ENCODE assay signal across 11 mouse cellular contexts in the genomic region with DNA sequence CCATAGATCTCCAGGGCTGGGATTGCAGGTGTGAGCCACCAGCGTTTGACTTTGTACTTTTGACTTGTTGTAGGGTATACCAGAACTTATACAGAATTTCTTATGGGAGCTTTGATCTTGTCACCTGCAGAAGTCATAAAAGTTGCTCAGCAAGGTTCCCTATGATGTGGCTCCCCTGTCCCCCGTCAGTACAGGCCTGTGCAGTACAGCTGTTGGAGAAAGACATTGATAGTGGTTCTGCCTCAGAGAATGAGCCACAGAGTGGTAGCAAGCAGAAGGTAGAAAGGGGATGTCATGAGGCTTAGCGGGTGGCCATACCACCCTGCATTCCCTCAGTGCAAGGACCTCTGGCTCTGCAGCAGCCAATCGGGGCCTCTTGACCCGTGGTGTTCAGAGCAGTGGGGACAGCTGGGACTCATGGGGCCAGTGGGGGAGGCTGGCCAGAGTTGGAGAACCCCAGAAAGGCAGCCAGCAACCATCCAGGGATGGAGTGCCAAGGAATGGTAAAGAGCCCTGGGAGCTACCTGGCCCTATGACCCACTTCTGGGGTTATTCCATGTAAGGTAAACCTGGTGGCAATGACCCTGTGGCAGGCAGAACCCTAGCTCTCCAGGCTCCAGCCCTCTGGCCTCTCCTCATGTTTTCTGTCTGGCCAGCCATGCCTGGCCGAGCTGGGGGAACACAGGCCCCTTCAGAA. TPM values are rescaled to one million over a fixed set of nuclear protein-coding genes. Genes with fewer than 3 reads are reported as not detected.
DNase-seq lines count a peak whose midpoint lies in the region; ATAC-seq and TF ChIP-seq lines count a peak whose summit lies in the region.
"Had no signal": no experiment of that assay in that cellular context is flagged by ENCODE, and none has a peak within 500 bp of the region (broad histone marks: within the 10 kb centered on the region; RNA-seq: fewer than 3 reads in every experiment).

No protein-coding gene starts in this region.

- no peak overlapping the region for H3K4me3 ChIP-seq in heart, embryonic 10.5 days
- no peak overlapping the region for H3K4me3 ChIP-seq in testis, adult 2 months (ENCODE audit: control insufficient read depth, low read depth, low read length)
- no peak overlapping the region for H3K4me3 ChIP-seq in midbrain, embryonic 13.5 days (replicated peaks)

- peaks cover 53% of the 10 kb centered on the region for H3K27me3 ChIP-seq in heart, embryonic 10.5 days (ENCODE audit: insufficient read depth, poor library complexity, severe bottlenecking)
- no peaks in the 10 kb centered on the region for H3K27me3 ChIP-seq in testis, adult 2 months (ENCODE audit: control insufficient read depth, insufficient read depth, low read length)
- H3K27me3 ChIP-seq in midbrain, embryonic 13.5 days: no peaks in the 10 kb centered on the region; the same call in 1 of the 2 replicates

- no peaks in the 10 kb centered on the region for H3K36me3 ChIP-seq in heart, embryonic 10.5 days
- no peaks in the 10 kb centered on the region for H3K36me3 ChIP-seq in testis, adult 2 months (ENCODE audit: control insufficient read depth, insufficient read depth, low read length)
- no peaks in the 10 kb centered on the region for H3K36me3 ChIP-seq in midbrain, embryonic 13.5 days

- H3K9me3 ChIP-seq in heart, embryonic 10.5 days: no peaks in the 10 kb centered on the region
- no peaks in the 10 kb centered on the region for H3K9me3 ChIP-seq in midbrain, embryonic 13.5 days

- DNase-seq in heart, embryonic 10.5 days (ENCODE audit: low spot score): no peak
- DNase-seq in heart, adult 18-20 months: no peak
- DNase-seq in testis, postnatal 10 days (ENCODE audit: low spot score): no peak
- DNase-seq in urinary bladder, postnatal 25 days (ENCODE audit: low spot score): no peak
- DNase-seq in layer of hippocampus, postnatal 10 days (ENCODE audit: low spot score in 2 of 2): no peak
- DNase-seq in cerebellum, postnatal 10 days: no peak

- no peak overlapping the region for H3K9ac ChIP-seq in midbrain, embryonic 13.5 days (replicated peaks)

- peaks cover 30% of the 10 kb centered on the region for H3K4me1 ChIP-seq in heart, embryonic 10.5 days
- H3K4me1 ChIP-seq in testis, adult 2 months (ENCODE audit: control insufficient read depth, insufficient read depth, low read length): peaks cover 2% of the 10 kb centered on the region; the same call in 1 of the 2 replicates
- peaks cover 66% of the 10 kb centered on the region for H3K4me1 ChIP-seq in midbrain, embryonic 13.5 days (replicated peaks)

- H3K27ac ChIP-seq in heart, embryonic 10.5 days: peak overlapping the region; percentile 70
- 0 out of 2 replicates have a peak overlapping the region, but pooled peaks have one; percentile 23 for H3K27ac ChIP-seq in testis, adult 2 months (ENCODE audit: control insufficient read depth, insufficient read depth, low read depth, low read length)
- H3K27ac ChIP-seq in midbrain, embryonic 13.5 days: peak overlapping the region; percentile 47

- no peak overlapping the region for H3K4me2 ChIP-seq in midbrain, embryonic 13.5 days (replicated peaks)

- WGBS in heart, embryonic 10.5 days: 59% methylated on average over 6 of the region's 6 CpGs
- 63% methylated on average over 6 of the region's 6 CpGs for WGBS in midbrain, embryonic 13.5 days

- no peak for ATAC-seq in midbrain, embryonic 13.5 days

- no peak for TF ChIP-seq CTCF in testis, adult 2 months (IDR thresholded peaks at IDR 0.05; ENCODE audit: control insufficient read depth, insufficient read depth, insufficient replicate concordance, low read depth, low read length)

- TF ChIP-seq POLR2A in testis, adult 2 months (IDR thresholded peaks at IDR 0.05; ENCODE audit: control insufficient read depth, low read depth, low read length): no peak

RNA-seq across cellular contexts. Expression of a gene that starts 58.6 kb away (rescaled TPM):
- not detected in 2 replicates for polyA plus RNA-seq in heart, embryonic 10.5 days (2016; fragmentation: Nextera tagmentation; extraction: Ambion mirVana)
- not detected for total RNA-seq in heart, adult 18-20 months (2021)
- not detected in 2 replicates for polyA plus RNA-seq in testis, adult 2 months (2012; rRNA removed)
- not detected in 2 replicates for polyA plus RNA-seq in midbrain, embryonic 13.5 days (2015; fragmentation: Nextera tagmentation; extraction: Ambion mirVana)
- not detected for total RNA-seq in layer of hippocampus, postnatal 10 days (2021)
- total RNA-seq: common myeloid progenitor, adult 5-6 weeks; megakaryocyte progenitor cell, adult 5-6 weeks had no signal
- polyA plus RNA-seq: C2C12 had no signal
